Mouse (Mus musculus) neural tube, embryonic 13.5 days (tissue): Measurements from ENCODE around the gene Gprc5b. TPM values are rescaled to one million over a fixed set of nuclear protein-coding genes. Genes with fewer than 3 reads are reported as not detected.

Source experiments
- ATAC-seq: fragments of 200-750 bp; cut with Nextera tagmentation; 2 replicates; pipeline ENCODE4 v1.8.0; 2017; ENCODE audit warnings: low read depth, mild to moderate bottlenecking, moderate TSS enrichment, moderate library complexity
- H3K27ac ChIP-seq: fragments of 300-500 bp; sonication (generic); replicated peaks from 2 replicates; pipeline ENCODE4 v1.5.1; 2015; ENCODE audit warnings: moderate library complexity, mild to moderate bottlenecking, inconsistent platforms
- H3K27me3 ChIP-seq: fragments of 300-500 bp; sonication (generic); 2 replicates; pipeline ENCODE4 v1.6.1; 2015; ENCODE audit warnings: mild to moderate bottlenecking, inconsistent platforms
- H3K36me3 ChIP-seq: fragments of 300-500 bp; sonication (generic); 2 replicates; pipeline ENCODE4 v1.6.1; 2015; ENCODE audit warnings: mild to moderate bottlenecking, inconsistent platforms
- H3K4me1 ChIP-seq: fragments of 300-500 bp; sonication (generic); replicated peaks from 2 replicates; pipeline ENCODE4 v1.6.1; 2015; ENCODE audit warnings: inconsistent platforms
- H3K4me2 ChIP-seq: fragments of 300-500 bp; sonication (generic); 2 replicates; pipeline ENCODE4 v1.6.1; 2015; ENCODE audit warnings: inconsistent platforms, mild to moderate bottlenecking, moderate library complexity
- H3K4me3 ChIP-seq: fragments of 300-500 bp; sonication (generic); 2 replicates; pipeline ENCODE4 v1.5.1; 2015; ENCODE audit warnings: mild to moderate bottlenecking, inconsistent platforms
- H3K9ac ChIP-seq: fragments of 300-500 bp; sonication (generic); 2 replicates; pipeline ENCODE4 v1.6.1; 2015; ENCODE audit warnings: moderate library complexity, mild to moderate bottlenecking, inconsistent platforms
- H3K9me3 ChIP-seq: fragments of 300-500 bp; sonication (generic); 2 replicates; pipeline ENCODE4 v1.6.1; 2016; ENCODE audit warnings: inconsistent platforms
- WGBS: fragments of 180-500 bp; shearing (Covaris S2); methylation state at CpG from one replicate; pipeline ENCODE4 v1.1.7; 2015; 5-methylcytosine and 5-hydroxymethylcytosine counted together
- polyA plus RNA-seq: library from polyadenylated mRNA; unstranded; fragments of >200 nt; fragmentation: Nextera tagmentation; extraction: Ambion mirVana; gene quantifications from 2 replicates; pipeline ENCODE4 v1.2.1, GENCODE M21; 2015

Gene Gprc5b
- polyA plus RNA-seq, 1 experiment from 2014 or later, result 6.9 TPM

DNA sequence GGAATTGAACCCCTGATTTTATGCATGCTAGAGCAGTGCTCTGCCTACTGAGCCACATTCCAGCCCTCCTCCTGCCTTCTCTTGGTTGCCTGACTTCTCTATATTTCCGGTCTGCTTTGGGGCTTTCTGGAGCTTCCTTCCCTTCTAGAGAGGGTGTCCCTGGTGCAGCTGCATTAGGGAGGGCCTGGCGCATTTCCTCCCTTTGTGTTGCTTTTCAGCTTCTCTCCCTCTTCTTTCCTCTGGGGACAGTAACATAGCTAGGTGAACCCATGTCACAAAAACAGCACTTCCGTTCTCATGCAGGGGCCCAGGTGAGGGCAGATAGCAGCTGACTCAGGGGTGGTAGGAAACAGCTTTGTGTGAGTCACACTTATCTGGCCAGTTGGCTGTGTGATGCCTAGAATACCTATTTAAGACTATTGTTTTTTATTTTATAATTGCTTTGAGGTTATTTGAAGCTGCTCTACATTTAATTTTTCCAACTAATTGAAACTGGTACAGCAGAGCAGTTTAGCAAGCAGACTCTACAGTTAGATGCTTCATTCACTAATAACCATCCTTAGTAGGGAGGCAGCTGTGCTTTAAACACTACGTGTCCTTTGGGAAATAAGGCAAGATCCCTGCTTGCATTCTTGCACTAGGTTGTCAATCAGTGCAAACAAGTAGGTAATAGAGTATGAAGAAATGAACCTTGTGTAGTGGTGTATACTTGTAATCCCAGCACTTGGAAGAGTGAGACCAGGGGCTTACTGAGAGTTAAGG, 72.4 kb downstream of the Gprc5b start:
- Histone ChIP-seq H3K9me3 (no peaks in the 10 kb centered on the region), H3K27me3 (no peaks in the 10 kb centered on the region), H3K36me3 (no peaks in the 10 kb centered on the region), H3K27ac (no peak overlapping the region; the same call in 1 of the 2 replicates), H3K4me2 (no peak overlapping the region), H3K9ac (no peak overlapping the region), H3K4me1 (no peaks in the 10 kb centered on the region), H3K4me3 (no peak overlapping the region)
- ATAC-seq, result 0 out of 2 replicates have a peak, but pooled peaks have one; percentile 45
- WGBS, result 68% methylated on average over 4 of the region's 4 CpGs

Other genes starting within 250 kb of the Gprc5b start
- 2.4 and 3.8 TPM in 2 replicates for gene Iqck, start 139.5 kb downstream of the Gprc5b start, polyA plus RNA-seq
- 86.4 and 96.5 TPM in 2 replicates for gene Knop1, start 139.0 kb downstream of the Gprc5b start, polyA plus RNA-seq
- gene Gpr139, start 189.4 kb upstream of the Gprc5b start, polyA plus RNA-seq, result 4.7 and 5.0 TPM in 2 replicates